Mouse (Mus musculus): Measurements from ENCODE around the gene Ptpre.

The Ptpre gene

GRCm38 (mm10) chr7:135578715-135579325 lies 41.5 kb downstream of the Ptpre start:
- no peak for DNase-seq (ENCODE audit: low read depth)

DNA sequence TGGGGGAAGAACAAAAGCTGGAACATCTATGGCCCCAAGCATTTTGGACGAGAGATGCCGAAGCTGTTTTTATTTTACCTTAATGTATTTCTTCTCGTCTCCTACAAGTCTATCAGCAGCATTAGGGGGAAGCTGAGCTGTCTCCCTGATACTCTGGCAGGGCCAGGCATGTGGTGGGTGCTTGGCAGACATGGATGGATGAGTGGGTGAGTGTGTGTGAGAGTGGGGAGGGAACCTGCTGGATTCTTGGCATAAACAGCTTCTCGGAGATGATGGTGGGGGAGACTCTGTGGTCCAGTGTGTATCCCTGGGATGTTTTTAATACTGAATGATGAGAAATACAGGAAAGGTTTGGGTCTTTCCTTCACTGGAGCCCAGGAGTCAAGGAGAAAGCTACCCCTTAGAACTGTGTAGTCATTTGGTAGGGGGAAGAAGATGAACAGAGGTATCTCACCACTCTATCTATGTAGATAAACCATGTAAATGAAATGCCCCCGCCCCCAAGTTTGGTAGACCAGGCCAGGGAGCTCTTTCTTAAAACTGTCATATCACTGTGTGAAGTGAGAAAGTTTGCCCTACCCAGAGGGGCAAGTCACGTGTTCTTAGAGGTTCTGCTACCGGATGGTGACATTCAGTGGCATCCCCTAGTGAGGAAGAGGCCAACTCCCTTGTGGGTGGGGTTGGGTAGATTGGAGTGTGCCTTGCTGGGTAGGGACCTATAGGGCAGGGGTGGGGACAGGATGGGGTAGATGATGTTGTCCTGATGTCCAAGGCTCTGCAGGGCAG lies 43.2 kb downstream of the Ptpre start:
- no peak for DNase-seq (ENCODE audit: low read depth)

- no peak for DNase-seq (ENCODE audit: low read depth)
Measured at GRCm38 (mm10) chr7:135581128-135581527, 43.8 kb downstream of the Ptpre start.

GRCm38 (mm10) chr7:135585125-135585687 lies 47.9 kb downstream of the Ptpre start:
- no peak for DNase-seq (ENCODE audit: low read depth)

- no peak for DNase-seq (ENCODE audit: low read depth)
Measured at GRCm38 (mm10) chr7:135586402-135586801, 49.1 kb downstream of the Ptpre start.

DNA sequence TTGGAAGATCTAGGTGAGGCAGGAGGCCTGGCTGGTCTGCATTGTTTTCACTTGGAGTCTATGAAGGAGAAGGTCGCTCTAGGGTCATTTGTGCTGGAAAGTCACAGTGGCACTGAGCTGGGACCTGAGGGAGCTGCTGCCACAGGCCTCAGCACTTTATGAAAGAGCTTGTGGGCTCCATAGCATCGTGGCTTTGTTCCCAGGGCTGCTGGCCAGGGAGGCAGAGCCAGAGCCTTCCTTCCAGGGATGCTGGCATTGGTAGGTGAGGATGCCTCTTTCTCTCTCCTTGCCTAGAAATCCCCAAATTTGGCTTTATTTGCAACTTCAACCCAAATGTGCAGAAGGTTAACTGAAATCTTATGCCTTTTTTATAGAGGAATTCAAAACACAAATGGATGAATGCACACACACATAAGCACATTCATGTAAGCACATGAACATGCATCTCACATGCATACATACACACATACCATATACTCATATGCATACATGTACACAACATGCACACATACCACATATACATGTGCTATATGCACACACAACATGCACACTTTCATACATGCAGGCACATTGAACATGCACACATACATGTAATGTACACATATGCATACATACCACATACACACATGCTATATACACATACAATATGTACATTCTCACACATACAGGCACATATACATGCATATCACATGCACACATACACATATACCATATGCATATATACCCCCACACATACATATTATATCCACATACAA lies 50.7 kb downstream of the Ptpre start:
- no peak for DNase-seq (ENCODE audit: low read depth)

DNA sequence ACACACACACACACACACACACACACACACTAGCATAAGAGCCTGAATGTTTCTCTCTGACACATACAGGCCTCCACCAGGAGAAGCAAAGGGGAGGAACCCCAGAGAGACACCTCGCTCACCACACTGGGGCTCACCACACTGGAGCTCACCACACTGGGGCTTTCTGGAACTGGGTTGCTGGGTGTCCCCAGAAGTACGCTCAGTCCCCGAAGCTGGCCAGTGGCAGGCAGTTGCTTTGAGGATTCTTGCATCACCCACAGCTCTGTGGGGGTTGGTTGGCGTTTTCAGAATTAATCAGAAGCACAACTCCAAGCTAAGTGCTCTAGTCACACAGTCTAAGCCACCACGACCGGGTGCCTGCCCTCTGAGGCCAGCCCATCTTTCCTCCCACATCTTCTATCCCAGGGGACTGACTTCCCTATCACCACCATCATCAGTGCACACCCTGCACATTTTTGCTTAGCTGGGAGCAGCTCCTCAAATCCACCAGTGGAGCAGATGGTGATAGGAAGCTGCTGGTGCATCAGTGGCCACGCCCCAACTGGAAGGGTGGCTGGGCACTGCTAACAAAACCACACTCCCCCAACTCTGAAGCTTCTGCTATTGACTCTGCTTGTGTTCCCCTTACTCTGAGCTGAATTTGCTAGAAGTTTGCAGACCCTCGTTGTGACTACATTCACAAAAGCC lies 51.5 kb downstream of the Ptpre start:
- no peak for DNase-seq (ENCODE audit: low read depth)

GRCm38 (mm10) chr7:135591461-135591860 lies 54.2 kb downstream of the Ptpre start:
- no peak for DNase-seq (ENCODE audit: low read depth)

GRCm38 (mm10) chr7:135593286-135593685 lies 56.0 kb downstream of the Ptpre start:
- DNase-seq (ENCODE audit: low read depth): no peak

GRCm38 (mm10) chr7:135593825-135594224 lies 56.5 kb downstream of the Ptpre start:
- DNase-seq (ENCODE audit: low read depth): no peak

DNA sequence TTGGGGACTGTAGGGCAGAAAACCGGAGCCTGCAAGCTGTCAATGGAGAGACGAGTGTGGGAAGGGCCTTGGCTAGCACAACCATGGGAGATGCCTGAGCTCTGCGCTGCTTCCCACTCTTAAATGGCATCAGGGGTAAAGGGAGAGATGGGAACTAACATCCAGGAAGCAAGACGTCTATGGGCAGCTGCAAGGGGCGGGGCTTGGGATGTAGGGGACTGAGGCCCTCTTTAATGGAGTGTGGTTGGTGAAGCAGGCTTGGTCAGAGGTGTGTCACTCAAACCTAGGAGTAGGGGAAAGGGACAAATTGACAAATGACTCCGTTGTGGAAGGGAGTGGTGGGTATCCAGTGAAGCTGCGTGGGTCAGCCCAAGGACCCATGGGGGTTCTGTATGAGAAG lies 57.4 kb downstream of the Ptpre start:
- no peak for DNase-seq (ENCODE audit: low read depth)

DNA sequence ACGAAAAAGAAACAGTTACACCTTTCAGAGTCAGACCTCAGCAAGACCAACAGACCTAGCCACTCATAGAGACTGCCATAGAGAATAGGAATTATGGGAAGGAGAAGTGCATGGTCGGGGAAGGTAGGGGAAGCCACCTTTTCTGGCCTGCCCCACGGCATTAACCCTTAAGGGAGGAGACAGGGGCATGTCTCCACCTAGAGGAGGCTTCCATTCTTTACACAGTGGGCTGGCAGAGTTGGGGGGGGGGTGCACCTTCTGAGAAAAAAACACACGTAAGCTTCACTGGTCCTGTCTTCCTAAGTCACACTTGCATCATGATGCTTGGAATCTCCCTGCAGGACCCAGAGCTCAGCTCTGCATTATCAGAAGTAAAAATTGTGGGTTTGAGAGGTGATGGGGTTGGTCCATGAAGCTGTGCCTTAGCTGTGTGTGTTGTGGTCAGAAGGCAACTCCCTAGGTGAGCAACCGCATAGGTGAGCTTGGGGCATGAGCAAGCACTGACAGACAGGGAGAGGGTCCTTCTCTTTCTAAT lies 58.4 kb downstream of the Ptpre start:
- DNase-seq (ENCODE audit: low read depth): no peak

- no peak for DNase-seq (ENCODE audit: low read depth)
Measured at GRCm38 (mm10) chr7:135597006-135597405, 59.7 kb downstream of the Ptpre start.

DNA sequence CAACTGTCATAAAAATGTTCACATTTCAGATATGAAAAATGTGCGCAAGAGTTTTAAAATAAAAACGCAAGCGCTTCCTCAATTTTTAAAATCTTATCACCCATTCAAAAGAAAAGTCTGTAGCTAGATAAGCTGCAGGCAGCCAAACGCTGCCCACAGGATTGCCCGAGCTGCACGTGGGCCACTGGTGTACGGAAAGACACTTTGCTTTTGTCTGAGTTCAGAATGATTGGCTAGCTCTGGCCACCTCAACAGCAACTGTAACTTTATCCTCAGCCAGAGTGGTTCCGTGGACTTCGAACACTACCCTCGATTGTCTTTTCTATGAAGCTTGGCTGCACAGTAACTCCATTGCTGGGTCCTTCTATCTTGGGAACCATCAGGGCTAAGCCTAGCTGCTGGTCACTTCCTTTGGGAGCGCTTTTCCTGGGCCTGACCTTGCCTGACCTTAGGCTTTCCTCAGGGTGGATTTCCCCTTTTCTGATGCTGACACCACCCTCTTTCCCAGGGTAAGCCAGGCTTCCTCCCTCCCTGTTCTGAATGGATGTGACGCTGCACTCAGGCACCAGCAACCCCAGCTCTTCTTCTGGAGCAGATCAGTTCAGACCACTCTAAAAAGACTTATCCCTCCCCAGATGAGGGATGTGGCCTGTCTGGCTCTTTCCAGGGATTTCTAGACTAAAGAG lies 60.5 kb downstream of the Ptpre start:
- DNase-seq (ENCODE audit: low read depth): no peak

GRCm38 (mm10) chr7:135598303-135598855 lies 61.1 kb downstream of the Ptpre start:
- DNase-seq (ENCODE audit: low read depth): no peak

- DNase-seq (ENCODE audit: low read depth): no peak
Measured at GRCm38 (mm10) chr7:135600076-135600475, 62.8 kb downstream of the Ptpre start.

DNA sequence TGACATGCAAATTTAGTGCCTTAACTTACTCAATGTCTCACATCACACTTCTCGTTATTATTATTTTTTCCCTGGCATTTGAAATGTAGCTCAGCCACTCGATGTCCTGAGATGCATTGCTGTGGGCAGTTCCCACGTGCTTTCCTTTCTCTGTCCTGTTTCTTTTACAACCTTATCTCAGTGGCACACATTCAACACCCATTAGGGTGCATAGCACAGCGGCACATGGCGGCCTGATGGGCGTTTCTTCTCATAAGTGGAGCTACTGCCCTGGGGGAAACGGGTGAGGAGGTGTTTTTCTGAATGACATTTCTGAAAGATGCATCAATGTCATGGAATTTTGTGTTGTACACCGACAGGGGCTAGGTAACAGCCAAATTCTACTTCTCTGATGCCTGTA lies 64.3 kb downstream of the Ptpre start:
- no peak for DNase-seq (ENCODE audit: low read depth)

- DNase-seq (ENCODE audit: low read depth): no peak
Measured at GRCm38 (mm10) chr7:135602265-135602664, 65.0 kb downstream of the Ptpre start.

GRCm38 (mm10) chr7:135602881-135603523 lies 65.7 kb downstream of the Ptpre start:
- DNase-seq (ENCODE audit: low read depth): no peak
